Mouse (Mus musculus) erythroblast, embryonic 14.5 days (primary cell): ENCODE data around the gene Lefty2.
"Not testable (repeated sequence)": the region's sequence is repeated elsewhere in the genome, so short reads cannot be mapped to it uniquely, and the experiment has no call there.

Source experiments
- GATA1 ChIP-seq: IDR thresholded peaks from 2 replicates; pipeline ENCODE4 v1.6.1; 2012; ENCODE audit warnings: low read length, inconsistent platforms, mixed read lengths
- TAL1 ChIP-seq: IDR thresholded peaks from 3 replicates; pipeline ENCODE4 v1.6.1; 2012; ENCODE audit warnings: low read length, inconsistent platforms, mixed read lengths

DNA sequence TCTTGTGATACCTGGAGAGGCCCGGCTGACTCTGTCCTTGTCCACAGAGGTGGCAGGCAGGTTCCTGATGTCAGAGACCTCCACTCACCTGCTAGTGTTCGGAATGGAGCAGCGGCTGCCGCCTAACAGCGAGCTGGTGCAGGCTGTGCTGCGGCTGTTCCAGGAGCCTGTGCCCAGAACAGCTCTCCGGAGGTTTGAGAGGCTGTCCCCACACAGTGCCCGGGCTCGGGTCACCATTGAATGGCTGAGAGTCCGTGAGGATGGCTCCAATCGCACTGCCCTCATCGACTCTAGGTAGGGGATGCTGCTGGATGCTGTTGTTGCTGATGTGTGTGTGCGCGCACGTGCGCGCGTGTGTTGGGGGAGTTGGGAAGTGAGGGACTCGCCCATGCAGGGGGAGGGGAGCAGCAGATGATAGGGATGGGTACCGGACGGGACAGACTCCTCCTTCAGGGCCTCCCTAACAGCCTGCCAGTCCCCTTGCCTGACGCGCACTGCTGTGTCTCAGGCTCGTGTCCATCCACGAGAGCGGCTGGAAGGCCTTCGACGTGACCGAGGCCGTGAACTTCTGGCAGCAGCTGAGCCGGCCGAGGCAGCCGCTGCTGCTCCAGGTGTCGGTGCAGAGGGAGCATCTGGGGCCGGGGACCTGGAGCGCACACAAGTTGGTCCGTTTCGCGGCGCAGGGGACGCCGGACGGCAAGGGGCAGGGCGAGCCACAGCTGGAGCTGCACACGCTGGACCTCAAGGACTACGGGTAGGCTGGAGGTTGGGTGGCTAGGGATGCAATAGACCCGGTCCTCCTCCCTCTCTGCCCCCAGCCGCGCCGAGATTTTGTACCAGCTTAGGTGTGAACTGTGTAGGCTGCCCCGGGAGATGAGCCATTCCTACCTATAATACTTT is 1.4 kb downstream of the Lefty2 start:
- TF ChIP-seq TAL1, GATA1: not testable (repeated sequence)
